Mouse (Mus musculus): ENCODE results near the gene 2310011J03Rik. TPM values are rescaled to one million over a fixed set of nuclear protein-coding genes. Genes with fewer than 3 reads are reported as not detected.

Gene 2310011J03Rik
- polyA plus RNA-seq, 2 experiments, result 45.1 to 46.1 TPM

DNA sequence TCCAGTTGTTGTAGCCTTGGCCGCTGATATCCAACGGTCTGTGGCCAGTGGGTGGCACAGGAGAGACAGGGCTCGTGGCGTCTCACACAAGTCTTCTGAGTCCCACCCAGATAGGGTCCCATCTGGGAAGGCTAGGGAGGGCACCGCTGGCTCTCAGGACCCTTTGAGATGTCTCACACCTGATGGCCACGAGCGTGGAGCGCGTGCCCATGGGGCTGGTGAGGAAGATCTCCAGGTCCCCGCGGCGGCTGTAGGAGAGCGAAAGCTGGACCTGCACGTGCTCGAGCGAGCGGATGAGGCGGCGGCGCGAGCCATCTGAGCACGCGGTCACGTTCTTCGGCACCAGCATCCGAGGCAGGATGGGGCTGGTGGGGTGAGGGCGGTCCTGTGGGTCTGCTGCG is 2.5 kb upstream of the 2310011J03Rik start:
- TF ChIP-seq POLR2A (IDR thresholded peaks at IDR 0.05; ENCODE audit: borderline replicate concordance, extremely low read depth, insufficient read depth, insufficient read length), result no peak
- no peaks in the 10 kb centered on the region for H3K27me3 ChIP-seq (ENCODE audit: control insufficient read depth, insufficient read depth, low read length)
- H3K4me3 ChIP-seq (replicated peaks; ENCODE audit: low read length), result peak overlapping the region; percentile 60
- H3K9ac ChIP-seq (ENCODE audit: low read depth, low read length, severe bottlenecking), result peak overlapping the region; percentile 64
- H3K4me1 ChIP-seq (ENCODE audit: control insufficient read depth, insufficient read depth, low read length), result peaks cover 10% of the 10 kb centered on the region; the same call in 1 of the 2 replicates
- no peak for DNase-seq (ENCODE audit: low spot score)
- peaks cover 13% of the 10 kb centered on the region; the same call in 1 of the 2 replicates for H3K36me3 ChIP-seq (ENCODE audit: control insufficient read depth, insufficient read depth, low read length)
- H3K27ac ChIP-seq (replicated peaks; ENCODE audit: low read depth, low read length), result no peak overlapping the region
- no peak for ATAC-seq (ENCODE audit: low FRiP score, low read depth)
- H3K4me2 ChIP-seq (replicated peaks; ENCODE audit: low read depth, low read length, severe bottlenecking), result peak overlapping the region; percentile 99
- 3% methylated on average over 28 of the region's 28 CpGs for WGBS
- no peaks in the 10 kb centered on the region for H3K9me3 ChIP-seq (ENCODE audit: control insufficient read depth, low read length)

DNA sequence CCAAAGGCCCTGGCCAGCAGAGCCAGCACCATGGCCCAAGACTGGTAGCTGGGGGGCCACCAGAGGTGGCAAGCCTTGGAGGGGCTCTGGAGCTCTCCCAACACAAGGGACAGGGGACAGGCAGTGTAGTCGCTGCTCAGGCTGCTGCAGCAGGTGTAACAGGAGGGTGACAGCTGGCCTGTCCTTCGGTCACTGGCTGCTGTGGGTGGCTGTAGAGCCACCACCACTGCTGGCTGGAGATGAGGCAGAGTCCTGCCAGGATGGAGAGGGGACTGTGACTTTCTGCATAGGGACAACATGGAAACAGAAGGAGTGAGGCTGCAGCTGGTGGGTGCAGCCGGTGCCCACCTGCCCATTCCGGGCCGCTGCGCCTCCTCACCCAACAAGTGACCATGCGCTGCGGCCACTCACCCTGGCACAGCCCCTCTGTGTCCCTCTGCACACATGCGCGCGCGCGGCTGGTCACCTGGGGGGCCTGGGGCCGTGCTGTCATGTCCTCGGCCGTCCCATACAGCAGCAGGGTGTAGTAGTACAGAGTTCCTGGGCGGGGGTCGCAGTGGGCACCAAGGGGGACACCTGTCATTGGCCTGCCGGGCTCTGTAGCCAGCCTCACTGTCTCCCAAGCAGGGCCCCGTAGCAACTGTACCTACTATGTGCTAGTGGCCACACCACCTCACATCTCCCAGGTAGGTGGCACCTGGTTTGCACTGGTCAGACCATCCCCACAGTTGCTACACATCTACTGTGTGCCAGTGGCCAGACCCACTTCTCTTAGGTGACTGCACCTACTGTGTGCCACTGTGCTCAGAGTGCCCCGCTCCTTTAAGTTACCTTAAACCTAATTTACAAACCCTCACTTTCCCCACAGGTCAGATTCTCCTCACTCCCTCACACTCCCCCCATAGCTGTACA is 1.6 kb upstream of the 2310011J03Rik start:
- no peak for DNase-seq (ENCODE audit: low spot score)
- WGBS, result 93% methylated on average over 21 of the region's 21 CpGs
- H3K4me2 ChIP-seq (replicated peaks; ENCODE audit: low read depth, low read length, severe bottlenecking), result peak overlapping the region; percentile 99
- H3K36me3 ChIP-seq (ENCODE audit: control insufficient read depth, insufficient read depth, low read length), result peaks cover 17% of the 10 kb centered on the region; the same call in 1 of the 2 replicates
- no peak overlapping the region for H3K27ac ChIP-seq (replicated peaks; ENCODE audit: low read depth, low read length)
- H3K9ac ChIP-seq (ENCODE audit: low read depth, low read length, severe bottlenecking), result peak overlapping the region; percentile 64; the same call in 1 of the 2 replicates
- H3K4me3 ChIP-seq (replicated peaks; ENCODE audit: low read length), result peak overlapping the region; percentile 60; the same call in 1 of the 2 replicates
- peaks cover 6% of the 10 kb centered on the region; the same call in 1 of the 2 replicates for H3K27me3 ChIP-seq (ENCODE audit: control insufficient read depth, insufficient read depth, low read length)
- peaks cover 10% of the 10 kb centered on the region; the same call in 1 of the 2 replicates for H3K4me1 ChIP-seq (ENCODE audit: control insufficient read depth, insufficient read depth, low read length)
- no peak for ATAC-seq (ENCODE audit: low FRiP score, low read depth)
- TF ChIP-seq POLR2A (IDR thresholded peaks at IDR 0.05; ENCODE audit: borderline replicate concordance, extremely low read depth, insufficient read depth, insufficient read length), result no peak
- H3K9me3 ChIP-seq (ENCODE audit: control insufficient read depth, low read length), result no peaks in the 10 kb centered on the region

DNA sequence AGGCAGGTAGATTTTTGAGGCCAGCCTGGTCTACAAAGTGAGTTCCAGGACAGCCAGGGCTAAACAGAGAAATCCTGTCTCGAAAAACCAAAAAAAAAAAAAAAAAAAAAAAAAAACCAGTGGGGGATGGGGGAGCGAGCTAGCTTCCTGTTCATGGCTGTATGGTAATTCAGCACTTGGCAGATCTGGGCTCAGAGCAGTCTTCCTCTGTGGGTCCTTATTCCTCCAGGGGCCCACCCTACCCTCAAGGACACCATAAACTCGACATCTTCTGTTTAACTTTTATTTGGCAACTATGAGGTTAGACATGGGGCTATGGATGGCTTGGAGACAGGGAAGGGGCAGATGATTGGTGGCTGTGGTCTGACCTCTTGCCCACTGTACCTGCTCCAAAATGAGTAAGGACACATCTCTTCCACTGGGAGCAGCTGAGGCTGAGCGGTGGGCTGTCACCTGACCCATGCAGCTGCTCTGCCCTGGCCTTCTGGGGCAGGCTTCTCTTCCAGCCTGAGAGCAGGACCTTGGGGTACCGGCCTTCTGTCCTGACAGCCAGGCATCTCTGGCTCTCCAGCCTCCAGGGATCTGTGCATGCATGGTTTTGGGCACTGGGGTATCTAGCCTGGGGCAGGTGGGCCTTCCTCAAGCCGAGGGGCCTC is 805 bp upstream of the 2310011J03Rik start:
- DNase-seq (ENCODE audit: low spot score), result no peak
- no peak overlapping the region for H3K9ac ChIP-seq (ENCODE audit: low read depth, low read length, severe bottlenecking)
- no peaks in the 10 kb centered on the region for H3K9me3 ChIP-seq (ENCODE audit: control insufficient read depth, low read length)
- no peak overlapping the region for H3K27ac ChIP-seq (replicated peaks; ENCODE audit: low read depth, low read length)
- peaks cover 9% of the 10 kb centered on the region; the same call in 1 of the 2 replicates for H3K27me3 ChIP-seq (ENCODE audit: control insufficient read depth, insufficient read depth, low read length)
- WGBS, result 79% methylated on average over 6 of the region's 6 CpGs
- TF ChIP-seq POLR2A (IDR thresholded peaks at IDR 0.05; ENCODE audit: borderline replicate concordance, extremely low read depth, insufficient read depth, insufficient read length), result no peak
- no peak for ATAC-seq (ENCODE audit: low FRiP score, low read depth)
- peaks cover 10% of the 10 kb centered on the region; the same call in 1 of the 2 replicates for H3K4me1 ChIP-seq (ENCODE audit: control insufficient read depth, insufficient read depth, low read length)
- no peak overlapping the region for H3K4me2 ChIP-seq (replicated peaks; ENCODE audit: low read depth, low read length, severe bottlenecking)
- H3K4me3 ChIP-seq (replicated peaks; ENCODE audit: low read length), result no peak overlapping the region
- H3K36me3 ChIP-seq (ENCODE audit: control insufficient read depth, insufficient read depth, low read length), result peaks cover 17% of the 10 kb centered on the region; the same call in 1 of the 2 replicates

DNA sequence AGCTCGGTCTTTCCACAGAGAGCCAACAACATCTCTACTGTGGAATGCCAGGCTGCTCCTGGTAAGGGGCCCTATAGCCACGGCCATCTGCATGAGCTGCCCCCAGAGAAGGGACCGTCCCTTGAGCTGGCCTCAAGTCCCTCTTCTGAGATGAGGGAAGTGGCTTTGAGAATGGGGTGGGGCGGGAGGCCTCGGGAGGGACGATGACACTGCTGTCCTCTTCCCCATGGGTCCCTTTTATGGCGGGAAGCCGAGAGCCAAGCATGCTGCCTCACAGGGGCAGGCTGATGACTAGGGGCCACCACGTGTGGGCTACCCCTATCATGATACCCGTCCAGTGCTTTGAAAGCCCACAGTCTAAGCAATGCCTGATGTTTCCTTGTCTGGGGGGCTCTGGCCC is 3.3 kb downstream of the 2310011J03Rik start:
- Histone ChIP-seq H3K27me3 (ENCODE audit: control insufficient read depth, insufficient read depth, low read length) (peaks cover 50% of the 10 kb centered on the region), H3K9ac (ENCODE audit: low read depth, low read length, severe bottlenecking) (no peak overlapping the region)

DNA sequence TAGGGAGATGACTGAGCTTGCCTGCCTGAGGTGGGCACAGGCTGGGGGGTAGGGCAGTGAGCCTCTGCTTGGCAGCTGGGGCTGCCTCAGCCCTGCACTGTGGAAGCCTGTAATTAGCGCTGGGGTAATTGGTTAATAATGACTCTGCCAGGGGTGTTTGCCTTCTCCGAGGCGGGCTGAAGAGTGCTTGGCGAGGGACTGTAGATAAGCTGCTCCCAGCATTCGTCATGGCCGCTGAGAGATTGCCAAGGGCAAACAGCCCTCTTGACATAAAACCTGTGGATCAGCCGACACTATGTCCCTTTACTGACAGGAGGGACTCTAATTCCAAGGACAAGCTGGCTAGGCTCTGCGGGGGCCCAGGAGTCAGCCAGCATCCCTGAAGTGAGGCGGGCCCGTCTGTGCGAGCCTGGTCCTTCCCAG is 4.0 kb downstream of the 2310011J03Rik start:
- TF ChIP-seq POLR2A (IDR thresholded peaks at IDR 0.05; ENCODE audit: borderline replicate concordance, extremely low read depth, insufficient read depth, insufficient read length), result no peak
- Histone ChIP-seq H3K9me3 (ENCODE audit: control insufficient read depth, low read length) (no peaks in the 10 kb centered on the region), H3K4me1 (ENCODE audit: control insufficient read depth, insufficient read depth, low read length) (0 out of 2 replicates have a peak, but pooled peaks cover 3% of the 10 kb centered on the region), H3K4me3 (replicated peaks; ENCODE audit: low read length) (no peak overlapping the region), H3K27me3 (ENCODE audit: control insufficient read depth, insufficient read depth, low read length) (peaks cover 56% of the 10 kb centered on the region), H3K36me3 (ENCODE audit: control insufficient read depth, insufficient read depth, low read length) (peaks cover 17% of the 10 kb centered on the region; the same call in 1 of the 2 replicates), H3K9ac (ENCODE audit: low read depth, low read length, severe bottlenecking) (no peak overlapping the region), H3K27ac (replicated peaks; ENCODE audit: low read depth, low read length) (no peak overlapping the region), H3K4me2 (replicated peaks; ENCODE audit: low read depth, low read length, severe bottlenecking) (no peak overlapping the region)
- 20% methylated on average over 11 of the region's 11 CpGs for WGBS
- DNase-seq (ENCODE audit: low spot score) (no peak), ATAC-seq (ENCODE audit: low FRiP score, low read depth) (no peak)

More for the DNA sequence above, 3.3 kb downstream of the 2310011J03Rik start:
- Histone ChIP-seq H3K27ac (replicated peaks; ENCODE audit: low read depth, low read length) (no peak overlapping the region), H3K36me3 (ENCODE audit: control insufficient read depth, insufficient read depth, low read length) (peaks cover 17% of the 10 kb centered on the region; the same call in 1 of the 2 replicates), H3K4me3 (replicated peaks; ENCODE audit: low read length) (no peak overlapping the region), H3K4me2 (replicated peaks; ENCODE audit: low read depth, low read length, severe bottlenecking) (no peak overlapping the region), H3K4me1 (ENCODE audit: control insufficient read depth, insufficient read depth, low read length) (0 out of 2 replicates have a peak, but pooled peaks cover 3% of the 10 kb centered on the region), H3K9me3 (ENCODE audit: control insufficient read depth, low read length) (no peaks in the 10 kb centered on the region)
- 45% methylated on average over 10 of the region's 10 CpGs for WGBS
- ATAC-seq (ENCODE audit: low FRiP score, low read depth) (no peak), DNase-seq (ENCODE audit: low spot score) (no peak)
- no peak for TF ChIP-seq POLR2A (IDR thresholded peaks at IDR 0.05; ENCODE audit: borderline replicate concordance, extremely low read depth, insufficient read depth, insufficient read length)

Measured in limb, embryonic 14.5 days (tissue).